Mouse (Mus musculus) heart, embryonic 14.5 days (tissue): ENCODE measurements around the gene Slpi. TPM values are rescaled to one million over a fixed set of nuclear protein-coding genes. Genes with fewer than 3 reads are reported as not detected.

ENCODE experiments used
- ATAC-seq: fragments of 200-750 bp; cut with Nextera tagmentation; 2 replicates; pipeline ENCODE4 v1.8.0; 2017; ENCODE audit warnings: low read depth, moderate TSS enrichment; ENCODE audit not compliant: insufficient number of reproducible peaks, insufficient read depth, low FRiP score
- H3K27ac ChIP-seq, 2 experiments: fragments of 200-500 bp in 1 of 2; fragments of 300-500 bp in 1 of 2; sonication (generic) in 1 of 2; replicated peaks in 1 of 2; 2 replicates each; pipeline ENCODE4 v1.5.1; 2012 to 2014; ENCODE audit warnings: low read depth in 2 of 2, low read length in 2 of 2, control low read depth in 1 of 2, mild to moderate bottlenecking in 1 of 2, mixed read lengths in 1 of 2; ENCODE audit not compliant: control insufficient read depth in 1 of 2, insufficient read depth in 1 of 2
- H3K27me3 ChIP-seq: fragments of 300-500 bp; sonication (generic); 2 replicates; pipeline ENCODE4 v1.6.1; 2014; ENCODE audit warnings: mild to moderate bottlenecking, low read length, control low read depth; ENCODE audit not compliant: control insufficient read depth, insufficient read depth
- H3K36me3 ChIP-seq: fragments of 300-500 bp; sonication (generic); 2 replicates; pipeline ENCODE4 v1.6.1; 2014; ENCODE audit warnings: mild to moderate bottlenecking, control low read depth, low read length, mixed read lengths; ENCODE audit not compliant: control insufficient read depth, insufficient read depth
- H3K4me1 ChIP-seq, 2 experiments: fragments of 200-500 bp in 1 of 2; fragments of 300-500 bp in 1 of 2; sonication (generic) in 1 of 2; 2 replicates each; pipeline ENCODE4 v1.6.1; 2012 to 2014; ENCODE audit warnings: low read length in 2 of 2, control low read depth in 1 of 2, mixed read lengths in 1 of 2; ENCODE audit not compliant: control insufficient read depth in 2 of 2, insufficient read depth in 2 of 2
- H3K4me2 ChIP-seq: fragments of 300-500 bp; sonication (generic); 2 replicates; pipeline ENCODE4 v1.6.1; 2014; ENCODE audit warnings: mild to moderate bottlenecking, low read length
- H3K4me3 ChIP-seq, 2 experiments: fragments of 200-500 bp in 1 of 2; fragments of 300-500 bp in 1 of 2; sonication (generic) in 1 of 2; 2 replicates each; pipeline ENCODE4 v1.5.1; 2012 to 2014; ENCODE audit warnings: low read length in 2 of 2, mild to moderate bottlenecking in 2 of 2, control low read depth in 1 of 2, low read depth in 1 of 2, moderate library complexity in 1 of 2; ENCODE audit not compliant: control insufficient read depth in 1 of 2, insufficient read depth in 1 of 2
- H3K9ac ChIP-seq: fragments of 300-500 bp; sonication (generic); 2 replicates; pipeline ENCODE4 v1.6.1; 2014; ENCODE audit warnings: mild to moderate bottlenecking, low read length
- H3K9me3 ChIP-seq: fragments of 300-500 bp; sonication (generic); 2 replicates; pipeline ENCODE4 v1.6.1; 2016; ENCODE audit warnings: low read length, control low read depth; ENCODE audit not compliant: control insufficient read depth
- WGBS: fragments of 180-500 bp; shearing (Covaris S2); extraction: QIAGEN DNeasy Blood & Tissue Kit; methylation state at CpG from one replicate; pipeline ENCODE4 v1.1.7; 2014; 5-methylcytosine and 5-hydroxymethylcytosine counted together
- polyA plus RNA-seq: library from polyadenylated mRNA; unstranded; fragments of >200 nt; fragmentation: Nextera tagmentation; extraction: Ambion mirVana; gene quantifications from 2 replicates; pipeline ENCODE4 v1.2.1, GENCODE M21; 2014

The Slpi gene
- polyA plus RNA-seq, 1 experiment from 2014 or later = 0.63 TPM

- H3K27me3 ChIP-seq = no peaks in the 10 kb centered on the region
- H3K27ac ChIP-seq = no peak overlapping the region
- 78% methylated on average over 15 of the region's 15 CpGs for WGBS
- no peak for ATAC-seq
- H3K9me3 ChIP-seq = 0 out of 2 replicates have a peak, but pooled peaks cover 2% of the 10 kb centered on the region
- no peak overlapping the region for H3K4me3 ChIP-seq
- no peaks in the 10 kb centered on the region for H3K4me1 ChIP-seq
- H3K9ac ChIP-seq = no peak overlapping the region
- no peak overlapping the region for H3K4me2 ChIP-seq
- no peaks in the 10 kb centered on the region for H3K36me3 ChIP-seq
Observed at GRCm38 (mm10) chr2:164377478-164378426, 11.1 kb downstream of the Slpi start.

- H3K4me3 ChIP-seq = no peak overlapping the region
- ATAC-seq = no peak
- no peak overlapping the region for H3K27ac ChIP-seq
- H3K4me1 ChIP-seq = no peaks in the 10 kb centered on the region
- H3K36me3 ChIP-seq = no peaks in the 10 kb centered on the region
- H3K4me2 ChIP-seq = no peak overlapping the region
- WGBS = 41% methylated on average over 4 of the region's 4 CpGs
- H3K27me3 ChIP-seq = no peaks in the 10 kb centered on the region
- H3K9ac ChIP-seq = no peak overlapping the region
- no peaks in the 10 kb centered on the region for H3K9me3 ChIP-seq
Observed at GRCm38 (mm10) chr2:164373187-164373586, 15.7 kb downstream of the Slpi start.

- ATAC-seq = no peak
- no peaks in the 10 kb centered on the region for H3K36me3 ChIP-seq
- no peak overlapping the region for H3K27ac ChIP-seq
- H3K27me3 ChIP-seq = no peaks in the 10 kb centered on the region
- WGBS = 15% methylated on average over 3 of the region's 3 CpGs
- H3K4me1 ChIP-seq = no peaks in the 10 kb centered on the region
- H3K4me2 ChIP-seq = no peak overlapping the region
- H3K4me3 ChIP-seq = no peak overlapping the region
- no peaks in the 10 kb centered on the region for H3K9me3 ChIP-seq
- H3K9ac ChIP-seq = no peak overlapping the region
Observed at GRCm38 (mm10) chr2:164372408-164373053, 16.4 kb downstream of the Slpi start.

- WGBS = 83% methylated on average over 3 of the region's 3 CpGs
- no peak overlapping the region for H3K27ac ChIP-seq
- H3K4me2 ChIP-seq = no peak overlapping the region
- ATAC-seq = no peak
- H3K27me3 ChIP-seq = no peaks in the 10 kb centered on the region
- no peaks in the 10 kb centered on the region for H3K9me3 ChIP-seq
- H3K36me3 ChIP-seq = no peaks in the 10 kb centered on the region
- H3K4me3 ChIP-seq = no peak overlapping the region
- H3K4me1 ChIP-seq = no peaks in the 10 kb centered on the region
- no peak overlapping the region for H3K9ac ChIP-seq
Observed at GRCm38 (mm10) chr2:164371371-164371770, 17.5 kb downstream of the Slpi start.

DNA sequence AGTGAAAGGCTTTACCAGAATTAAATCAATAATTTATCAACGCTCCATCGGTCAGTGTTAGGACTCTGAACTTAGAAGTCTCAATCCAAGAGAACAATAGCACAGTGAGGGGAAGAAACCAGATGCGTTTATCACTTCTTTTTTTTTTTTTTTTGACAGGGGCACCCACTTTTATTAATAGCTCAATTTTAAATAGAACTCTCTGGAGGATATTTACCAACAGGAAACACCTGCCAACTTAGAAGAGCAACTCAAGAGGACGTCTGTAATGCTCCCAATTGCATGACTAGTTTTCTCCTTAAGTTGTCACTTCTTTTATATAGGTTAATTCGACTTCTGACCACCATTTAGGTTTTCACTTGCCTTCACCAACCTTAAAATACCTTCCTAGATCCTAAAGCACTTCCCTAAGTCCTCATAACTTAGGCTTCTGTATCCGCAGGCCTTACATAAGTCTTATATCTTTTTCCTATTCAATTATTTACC lies 20.2 kb downstream of the Slpi start:
- 78% methylated on average over 6 of the region's 6 CpGs for WGBS
- Histone ChIP-seq H3K4me2 (no peak overlapping the region), H3K4me1 (no peaks in the 10 kb centered on the region), H3K4me3 (no peak overlapping the region), H3K9ac (no peak overlapping the region), H3K27me3 (no peaks in the 10 kb centered on the region), H3K9me3 (no peaks in the 10 kb centered on the region), H3K27ac (no peak overlapping the region), H3K36me3 (no peaks in the 10 kb centered on the region)
- ATAC-seq = no peak

DNA sequence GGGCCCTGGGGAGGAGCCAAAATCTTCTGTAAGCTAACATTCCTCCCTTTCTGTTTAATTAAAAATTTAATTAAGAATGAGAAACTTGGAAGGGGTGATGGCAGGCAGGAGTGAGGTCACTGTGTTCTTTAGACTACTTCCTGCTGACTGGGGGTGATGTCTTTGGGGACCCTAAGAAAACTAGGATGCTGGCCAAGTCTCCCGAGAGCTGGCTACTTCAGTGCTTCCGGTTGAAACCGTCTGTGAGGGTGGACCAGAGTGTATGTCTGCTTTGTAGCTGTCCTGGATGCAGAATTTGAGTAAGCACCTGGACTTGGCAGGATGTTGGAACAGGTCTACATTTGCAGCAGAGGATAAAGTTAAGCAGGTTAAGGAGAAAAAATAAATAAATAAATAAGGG lies 21.9 kb downstream of the Slpi start:
- WGBS = 38% methylated on average over 3 of the region's 3 CpGs
- Histone ChIP-seq H3K27me3 (no peaks in the 10 kb centered on the region), H3K36me3 (no peaks in the 10 kb centered on the region), H3K9me3 (no peaks in the 10 kb centered on the region), H3K4me1 (no peaks in the 10 kb centered on the region), H3K4me3 (no peak overlapping the region), H3K9ac (no peak overlapping the region), H3K4me2 (no peak overlapping the region), H3K27ac (no peak overlapping the region)
- no peak for ATAC-seq

GRCm38 (mm10) chr2:164360974-164361657 lies 27.8 kb downstream of the Slpi start:
- Histone ChIP-seq H3K27ac (no peak overlapping the region), H3K4me1 (no peaks in the 10 kb centered on the region), H3K27me3 (peaks cover 10% of the 10 kb centered on the region; the same call in 1 of the 2 replicates), H3K4me3 (no peak overlapping the region), H3K9me3 (no peaks in the 10 kb centered on the region), H3K36me3 (no peaks in the 10 kb centered on the region), H3K9ac (no peak overlapping the region), H3K4me2 (no peak overlapping the region)
- WGBS = 28% methylated on average over 13 of the region's 13 CpGs
- ATAC-seq = no peak
